Mouse (Mus musculus): ENCODE measurements around the gene Tchp.

DNA sequence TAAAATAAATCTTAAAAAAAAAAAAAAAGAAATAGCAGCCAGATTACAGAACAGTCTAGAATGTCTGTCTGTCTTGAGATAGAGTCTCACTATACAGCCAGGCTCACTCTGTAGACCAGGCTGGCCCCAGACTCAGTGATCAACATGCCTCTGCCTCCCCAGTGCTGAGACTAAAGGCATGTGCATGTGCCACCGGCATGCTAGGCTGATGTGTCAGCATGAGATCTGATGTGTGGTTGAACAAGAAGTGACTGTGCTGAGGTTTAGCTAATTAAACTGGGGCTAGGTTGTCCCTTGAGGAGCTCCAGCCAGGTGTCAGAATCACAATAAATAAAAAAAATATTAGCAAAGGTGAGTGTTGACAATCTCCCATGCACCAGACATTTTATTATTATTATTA, 40.9 kb upstream of the Tchp start:
- TF ChIP-seq CTCF (IDR thresholded peaks at IDR 0.05; ENCODE audit: low read depth) (no peak), EP300 (IDR thresholded peaks at IDR 0.05; ENCODE audit: low read depth) (no peak)
